Mouse (Mus musculus) CD4-positive, CD25-positive, alpha-beta regulatory T cell (primary cell): ENCODE data around the gene Trp63. TPM values are rescaled to one million over a fixed set of nuclear protein-coding genes. Genes with fewer than 3 reads are reported as not detected.

Experiments used
- polyA plus RNA-seq: library from polyadenylated mRNA; unstranded; fragments of 100-300 nt; shearing (Covaris generic); gene quantifications from one replicate; pipeline ENCODE4 v1.2.1, GENCODE M21; 2017

Trp63 gene
- 0.10 TPM for polyA plus RNA-seq

DNA sequence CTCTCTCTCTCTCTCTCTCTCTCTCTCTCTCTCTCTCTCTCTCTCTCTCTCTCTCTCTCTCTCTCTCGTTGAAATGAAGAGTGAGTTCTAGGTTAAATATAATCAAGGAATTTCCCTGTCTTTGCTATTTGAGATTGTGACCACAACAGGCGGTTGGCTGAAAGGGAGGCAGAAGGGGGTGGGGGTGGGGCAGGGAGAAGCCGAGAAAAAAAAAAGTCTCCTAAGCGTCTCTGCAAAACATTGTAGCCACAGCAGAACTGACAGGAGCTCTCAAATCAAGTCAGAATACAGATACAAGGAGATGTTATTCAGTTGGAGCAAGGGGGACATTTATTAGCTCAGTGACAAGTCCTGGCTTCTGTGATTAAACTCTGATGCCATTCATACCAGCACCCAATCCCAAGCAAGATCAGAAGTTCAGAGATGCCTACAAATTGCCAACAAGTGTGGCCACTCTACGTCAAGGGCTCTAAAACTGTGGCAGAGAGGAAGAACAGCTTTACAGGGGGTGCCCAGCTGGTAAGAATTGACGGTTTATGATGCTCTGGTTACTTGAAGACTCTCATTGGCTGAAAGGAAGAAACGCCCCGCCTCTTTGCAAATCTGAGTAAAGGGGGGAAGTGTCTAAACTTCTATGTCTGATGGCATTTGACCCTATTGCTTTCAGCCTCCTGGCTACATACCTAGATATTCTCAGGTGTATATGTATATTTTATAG, at the start of gene Trp63:
TSS of gene Trp63 (plus strand) at position 233 of the 718 bp plus-strand sequence.

